Mouse (Mus musculus): Measurements from ENCODE around the gene Pam. TPM values are rescaled to one million over a fixed set of nuclear protein-coding genes. Genes with fewer than 3 reads are reported as not detected.
"Not testable (repeated sequence)": the region's sequence is repeated elsewhere in the genome, so short reads cannot be mapped to it uniquely, and the experiment has no call there.

Pam gene
- total and polyA plus RNA-seq, 3 experiments: not detected

DNA sequence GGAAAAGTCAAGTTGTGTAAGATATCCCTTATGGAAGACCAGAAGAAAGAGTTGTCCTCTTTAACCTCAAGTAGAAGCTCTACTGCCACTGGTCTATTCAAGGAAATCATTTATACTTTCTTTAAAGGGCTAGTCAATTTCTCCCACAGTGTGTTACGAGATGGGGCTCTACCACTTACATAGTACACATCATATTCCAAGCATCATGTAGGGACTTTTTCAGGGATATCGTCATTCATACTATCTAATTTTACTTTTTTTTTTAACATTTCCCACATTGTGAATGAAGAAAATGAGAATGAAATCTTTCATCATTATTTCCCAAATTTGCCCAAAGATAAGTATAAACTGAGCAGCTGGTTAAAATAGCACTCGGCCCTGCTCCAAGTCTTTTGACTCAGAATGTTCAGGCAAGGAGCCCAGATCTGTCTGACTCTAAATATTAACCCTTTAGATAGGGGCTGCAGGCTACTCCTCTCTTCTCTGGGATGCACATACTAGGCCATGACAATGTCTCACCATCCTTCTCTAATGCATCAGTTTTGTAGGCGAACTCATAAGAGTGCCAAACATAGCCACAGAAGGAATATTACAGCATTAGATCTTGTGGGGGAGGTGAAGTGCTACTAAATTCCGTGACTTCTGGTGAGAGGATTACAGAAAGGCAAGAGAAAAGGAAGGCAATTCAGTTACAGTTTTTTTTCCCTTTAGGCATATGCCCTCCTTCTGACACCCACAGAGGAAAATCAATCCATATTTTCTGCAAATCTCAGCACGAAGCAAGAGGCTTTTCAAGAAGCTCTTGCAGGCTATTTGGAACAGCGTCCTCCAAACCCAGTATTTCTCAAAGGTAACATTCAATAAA lies 92.7 kb downstream of the Pam start:
- no peak overlapping the region for H3K27ac ChIP-seq (ENCODE audit: control insufficient read depth, low read depth, low read length)
- H3K27me3 ChIP-seq (ENCODE audit: control insufficient read depth in 1 of 2, insufficient read depth in 2 of 2, low read length in 2 of 2): no peaks in the 10 kb centered on the region
- TF ChIP-seq POLR2AphosphoS5 (IDR thresholded peaks at IDR 0.05; ENCODE audit: borderline replicate concordance, low read depth, low read length): no peak
- no peak for TF ChIP-seq TBP (IDR thresholded peaks at IDR 0.05; ENCODE audit: low read depth, low read length)
- TF ChIP-seq CHD2 (IDR thresholded peaks at IDR 0.05; ENCODE audit: low read length): no peak
- no peaks in the 10 kb centered on the region for H3K4me1 ChIP-seq (ENCODE audit: control insufficient read depth in 1 of 2, insufficient read depth in 2 of 2, low read length in 2 of 2)
- no peaks in the 10 kb centered on the region for H3K79me2 ChIP-seq (ENCODE audit: control insufficient read depth, insufficient read depth, low read length, poor library complexity)
- H3K9ac ChIP-seq (ENCODE audit: control insufficient read depth, low read depth, low read length, poor library complexity, severe bottlenecking): no peak overlapping the region
- no peak for DNase-seq (ENCODE audit: low read depth, low spot score)
- H3K9me3 ChIP-seq (replicated peaks; ENCODE audit: insufficient read depth, low read length): no peaks in the 10 kb centered on the region
- no peak overlapping the region for H3K4me3 ChIP-seq (ENCODE audit: control insufficient read depth in 1 of 2, insufficient read depth in 1 of 2, low read depth in 2 of 2, low read length in 2 of 2)
- H3K36me3 ChIP-seq (ENCODE audit: control insufficient read depth in 1 of 2, insufficient read depth in 2 of 2, low read length in 2 of 2): no peaks in the 10 kb centered on the region

DNA sequence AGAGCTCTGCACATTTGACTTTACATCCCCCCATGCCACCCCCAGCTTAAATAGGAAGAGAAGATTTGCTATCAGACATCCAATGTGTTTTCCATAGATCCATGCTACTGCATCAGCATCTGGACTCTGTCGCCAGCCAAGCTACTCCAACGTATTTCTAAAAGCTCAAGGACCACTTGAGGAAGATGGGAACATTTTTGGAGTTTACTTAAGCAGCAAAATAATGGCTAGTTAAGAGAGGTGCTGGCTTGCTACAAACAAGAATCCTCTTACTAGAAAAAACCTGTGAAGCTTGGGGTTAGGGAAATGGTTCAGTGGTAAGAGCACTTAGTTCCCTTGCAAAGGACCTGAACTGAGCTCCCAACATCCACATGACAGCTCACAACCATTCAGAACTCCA lies 96.0 kb downstream of the Pam start:
- Histone ChIP-seq H3K4me1 (ENCODE audit: control insufficient read depth in 1 of 2, insufficient read depth in 2 of 2, low read length in 2 of 2) (no peaks in the 10 kb centered on the region), H3K4me3 (ENCODE audit: control insufficient read depth in 1 of 2, insufficient read depth in 1 of 2, low read depth in 2 of 2, low read length in 2 of 2) (no peak overlapping the region), H3K36me3 (ENCODE audit: control insufficient read depth in 1 of 2, insufficient read depth in 2 of 2, low read length in 2 of 2) (no peaks in the 10 kb centered on the region), H3K27ac (ENCODE audit: control insufficient read depth, low read depth, low read length) (no peak overlapping the region), H3K9me3 (replicated peaks; ENCODE audit: insufficient read depth, low read length) (no peaks in the 10 kb centered on the region), H3K79me2 (ENCODE audit: control insufficient read depth, insufficient read depth, low read length, poor library complexity) (no peaks in the 10 kb centered on the region), H3K9ac (ENCODE audit: control insufficient read depth, low read depth, low read length, poor library complexity, severe bottlenecking) (no peak overlapping the region), H3K27me3 (ENCODE audit: control insufficient read depth in 1 of 2, insufficient read depth in 2 of 2, low read length in 2 of 2) (no peaks in the 10 kb centered on the region)
- no peak for DNase-seq (ENCODE audit: low read depth, low spot score)
- no peak for TF ChIP-seq MXI1 (IDR thresholded peaks at IDR 0.05; ENCODE audit: low read depth, low read length)

DNA sequence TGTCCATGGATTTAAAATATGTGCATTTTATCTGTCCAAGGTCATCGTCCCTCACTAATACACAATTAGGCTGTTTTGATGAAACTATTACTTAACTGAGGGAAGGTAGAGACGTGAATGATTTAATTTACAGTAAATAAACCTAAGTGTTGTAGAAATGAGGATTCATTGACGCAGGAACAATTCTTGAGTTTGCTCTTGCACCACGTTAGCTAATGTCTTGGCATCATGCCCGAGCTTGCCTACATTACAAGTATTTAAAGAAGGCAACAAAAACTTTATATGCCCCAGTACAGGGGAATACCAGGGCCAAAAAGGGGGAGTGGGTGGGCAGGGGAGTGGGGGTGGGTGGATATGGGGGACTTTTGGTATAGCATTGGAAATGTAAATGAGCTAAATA lies 96.5 kb downstream of the Pam start:
- not testable (repeated sequence) for H3K36me3 ChIP-seq (ENCODE audit: control insufficient read depth in 1 of 2, insufficient read depth in 2 of 2, low read length in 2 of 2)

DNA sequence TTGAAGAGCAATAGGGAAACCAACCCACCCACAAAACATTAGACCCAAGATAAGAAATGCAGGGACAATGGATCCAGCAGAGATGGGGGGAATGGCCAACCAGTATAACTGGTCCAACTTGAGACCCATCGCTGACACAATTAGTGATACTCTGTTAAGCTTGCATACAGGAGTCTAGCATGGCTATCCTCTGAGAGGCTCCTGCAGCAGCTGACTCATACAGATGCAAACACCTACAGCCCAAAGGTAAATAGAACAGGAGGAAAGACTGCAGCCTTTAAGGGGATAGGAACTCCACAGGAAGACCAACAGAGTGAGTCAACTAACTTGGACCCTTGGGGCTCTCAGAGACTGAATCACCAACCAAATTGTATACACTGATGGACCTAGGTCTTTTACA lies 98.4 kb downstream of the Pam start:
- H3K27ac ChIP-seq (ENCODE audit: control insufficient read depth, low read depth, low read length): no peak overlapping the region
- no peaks in the 10 kb centered on the region for H3K9me3 ChIP-seq (replicated peaks; ENCODE audit: insufficient read depth, low read length)
- no peak for DNase-seq (ENCODE audit: low read depth, low spot score)
- H3K4me3 ChIP-seq (ENCODE audit: control insufficient read depth in 1 of 2, insufficient read depth in 1 of 2, low read depth in 2 of 2, low read length in 2 of 2): no peak overlapping the region
- no peak overlapping the region for H3K9ac ChIP-seq (ENCODE audit: control insufficient read depth, low read depth, low read length, poor library complexity, severe bottlenecking)
- H3K4me1 ChIP-seq (ENCODE audit: control insufficient read depth in 1 of 2, insufficient read depth in 2 of 2, low read length in 2 of 2): no peaks in the 10 kb centered on the region
- H3K27me3 ChIP-seq (ENCODE audit: control insufficient read depth in 1 of 2, insufficient read depth in 2 of 2, low read length in 2 of 2): no peaks in the 10 kb centered on the region
- H3K36me3 ChIP-seq (ENCODE audit: control insufficient read depth in 1 of 2, insufficient read depth in 2 of 2, low read length in 2 of 2): no peaks in the 10 kb centered on the region
- H3K79me2 ChIP-seq (ENCODE audit: control insufficient read depth, insufficient read depth, low read length, poor library complexity): no peaks in the 10 kb centered on the region
- TF ChIP-seq RCOR1 (IDR thresholded peaks at IDR 0.05; ENCODE audit: low read depth, low read length) (no peak), ZC3H11A (IDR thresholded peaks at IDR 0.05; ENCODE audit: low read depth, low read length) (no peak), TBP (IDR thresholded peaks at IDR 0.05; ENCODE audit: low read depth, low read length) (no peak), ZNF384 (IDR thresholded peaks at IDR 0.05; ENCODE audit: low read depth, low read length) (no peak), POLR2AphosphoS2 (IDR thresholded peaks at IDR 0.05; ENCODE audit: low read length) (no peak), TCF12 (IDR thresholded peaks at IDR 0.05; ENCODE audit: low read depth, low read length) (no peak), CHD2 (IDR thresholded peaks at IDR 0.05; ENCODE audit: low read length) (no peak), BHLHE40 (IDR thresholded peaks at IDR 0.05; ENCODE audit: borderline replicate concordance, low read depth, low read length) (no peak), SMC3 (IDR thresholded peaks at IDR 0.05; ENCODE audit: low read depth, low read length) (no peak), USF2 (IDR thresholded peaks at IDR 0.05; ENCODE audit: borderline replicate concordance in 1 of 2, insufficient read depth in 1 of 2, low read depth in 1 of 2, low read length in 2 of 2) (no peak), MEF2A (IDR thresholded peaks at IDR 0.05; ENCODE audit: extremely low read depth, insufficient replicate concordance, low read depth, low read length, poor library complexity, severe bottlenecking) (no peak), USF1 (IDR thresholded peaks at IDR 0.05; ENCODE audit: low read depth, low read length) (no peak), MXI1 (IDR thresholded peaks at IDR 0.05; ENCODE audit: low read depth, low read length) (no peak), MAZ (IDR thresholded peaks at IDR 0.05; ENCODE audit: low read depth, low read length) (no peak), EP300 (IDR thresholded peaks at IDR 0.05; ENCODE audit: low read depth in 1 of 2, low read length in 2 of 2) (no peak), SIN3A (IDR thresholded peaks at IDR 0.05; ENCODE audit: low read length) (no peak), UBTF (IDR thresholded peaks at IDR 0.05; ENCODE audit: borderline replicate concordance, insufficient read depth, low read depth, low read length) (no peak)

More for the DNA sequence above, 96.5 kb downstream of the Pam start:
- H3K9me3 ChIP-seq (replicated peaks; ENCODE audit: insufficient read depth, low read length); DNase-seq (ENCODE audit: low read depth, low spot score); H3K27me3 ChIP-seq (ENCODE audit: control insufficient read depth in 1 of 2, insufficient read depth in 2 of 2, low read length in 2 of 2); H3K9ac ChIP-seq (ENCODE audit: control insufficient read depth, low read depth, low read length, poor library complexity, severe bottlenecking); H3K4me1 ChIP-seq (ENCODE audit: control insufficient read depth in 1 of 2, insufficient read depth in 2 of 2, low read length in 2 of 2); H3K79me2 ChIP-seq (ENCODE audit: control insufficient read depth, insufficient read depth, low read length, poor library complexity); H3K4me3 ChIP-seq (ENCODE audit: control insufficient read depth in 1 of 2, insufficient read depth in 1 of 2, low read depth in 2 of 2, low read length in 2 of 2); H3K27ac ChIP-seq (ENCODE audit: control insufficient read depth, low read depth, low read length): not testable (repeated sequence)
